Comparison of ENCODE assay signal across 8 mouse cellular contexts in genomic region chr10:39536258-39536657, GRCm38 (mm10).
A peak's percentile ranks its signal among the peaks of the same experiment; 100 is the strongest.
DNase-seq lines count a peak whose midpoint lies in the region; ATAC-seq and TF ChIP-seq lines count a peak whose summit lies in the region.

No protein-coding gene starts in this region.

- no peak overlapping the region for H3K4me2 ChIP-seq in heart, embryonic 12.5 days
- no peak overlapping the region for H3K4me2 ChIP-seq in hindbrain, embryonic 14.5 days (replicated peaks)
- H3K4me2 ChIP-seq in lung, postnatal 0 days (replicated peaks; ENCODE audit: low read depth, low read length), result no peak overlapping the region

- TF ChIP-seq CTCF in lung, postnatal 0 days (IDR thresholded peaks at IDR 0.05), result peak; percentile 48

- intact Hi-C loops in left cerebral cortex, postnatal 14 days (cut with DNase I), result no loop called here

- no peak for TF ChIP-seq EP300 in lung, postnatal 0 days (IDR thresholded peaks at IDR 0.05)

- H3K27me3 ChIP-seq in heart, embryonic 12.5 days (replicated peaks), result no peaks in the 10 kb centered on the region
- H3K27me3 ChIP-seq in embryonic facial prominence, embryonic 10.5 days (replicated peaks; ENCODE audit: low read depth, poor library complexity, severe bottlenecking), result no peaks in the 10 kb centered on the region
- no peaks in the 10 kb centered on the region for H3K27me3 ChIP-seq in hindbrain, embryonic 14.5 days (ENCODE audit: control insufficient read depth, insufficient read depth, low read length)
- no peaks in the 10 kb centered on the region for H3K27me3 ChIP-seq in lung, postnatal 0 days (replicated peaks; ENCODE audit: insufficient read depth, low read length)

- WGBS in heart, embryonic 12.5 days, result 88% methylated on average over 11 of the region's 11 CpGs
- 88% methylated on average over 11 of the region's 11 CpGs for WGBS in embryonic facial prominence, embryonic 10.5 days
- 32% methylated on average over 11 of the region's 11 CpGs for WGBS in hindbrain, embryonic 14.5 days
- WGBS in lung, postnatal 0 days, result 64% methylated on average over 11 of the region's 11 CpGs

- H3K4me1 ChIP-seq in heart, embryonic 12.5 days (replicated peaks), result peaks cover 46% of the 10 kb centered on the region
- peaks cover 85% of the 10 kb centered on the region for H3K4me1 ChIP-seq in embryonic facial prominence, embryonic 10.5 days
- peaks cover 62% of the 10 kb centered on the region for H3K4me1 ChIP-seq in hindbrain, embryonic 14.5 days (replicated peaks; ENCODE audit: control insufficient read depth, insufficient read depth, low read length)
- peaks cover 22% of the 10 kb centered on the region; the same call in 1 of the 2 replicates for H3K4me1 ChIP-seq in lung, postnatal 0 days (ENCODE audit: insufficient read depth, low read depth, low read length)

- no peak overlapping the region for H3K27ac ChIP-seq in heart, embryonic 12.5 days (ENCODE audit: poor library complexity, severe bottlenecking)
- H3K27ac ChIP-seq in embryonic facial prominence, embryonic 10.5 days (replicated peaks), result peak overlapping the region; percentile 80
- H3K27ac ChIP-seq in hindbrain, embryonic 14.5 days, result peak overlapping the region; percentile 84
- H3K27ac ChIP-seq in lung, postnatal 0 days (ENCODE audit: low read length), result 0 out of 2 replicates have a peak overlapping the region, but pooled peaks have one; percentile 32

- H3K9me3 ChIP-seq in heart, embryonic 12.5 days (replicated peaks), result no peaks in the 10 kb centered on the region
- H3K9me3 ChIP-seq in embryonic facial prominence, embryonic 10.5 days, result no peaks in the 10 kb centered on the region
- no peaks in the 10 kb centered on the region for H3K9me3 ChIP-seq in hindbrain, embryonic 14.5 days (ENCODE audit: control insufficient read depth, low read length)
- H3K9me3 ChIP-seq in lung, postnatal 0 days (ENCODE audit: low read length), result no peaks in the 10 kb centered on the region

- peak; percentile 98 for DNase-seq in heart, adult 11 months
- no peak for DNase-seq in embryonic facial prominence, embryonic 10.5 days (ENCODE audit: low spot score)
- DNase-seq in hindbrain, embryonic 14.5 days (ENCODE audit: low spot score), result no peak
- DNase-seq in lung, postnatal 0 days (ENCODE audit: low spot score), result peak; percentile 55
- DNase-seq in natural killer cell, adult 2 months (ENCODE audit: low spot score in 2 of 2), result no peak
- DNase-seq in ovary, postnatal 10 days (ENCODE audit: low spot score), result no peak
- no peak for DNase-seq in left cerebral cortex, postnatal 14 days (ENCODE audit: low spot score in 2 of 2)

- no peak for ATAC-seq in heart, embryonic 12.5 days (ENCODE audit: insufficient number of reproducible peaks, low FRiP score)
- peak; percentile 28; the same call in 1 of the 2 replicates for ATAC-seq in hindbrain, embryonic 14.5 days (ENCODE audit: low FRiP score)
- peak; percentile 34; the same call in 1 of the 2 replicates for ATAC-seq in lung, postnatal 0 days

- H3K9ac ChIP-seq in heart, embryonic 12.5 days, result no peak overlapping the region
- 0 out of 2 replicates have a peak overlapping the region, but pooled peaks have one; percentile 12 for H3K9ac ChIP-seq in hindbrain, embryonic 14.5 days
- no peak overlapping the region for H3K9ac ChIP-seq in lung, postnatal 0 days (replicated peaks; ENCODE audit: low read depth)

- no peak overlapping the region for H3K4me3 ChIP-seq in heart, embryonic 12.5 days
- no peak overlapping the region for H3K4me3 ChIP-seq in embryonic facial prominence, embryonic 10.5 days
- H3K4me3 ChIP-seq in hindbrain, embryonic 14.5 days (replicated peaks; ENCODE audit: low read length), result no peak overlapping the region
- no peak overlapping the region for H3K4me3 ChIP-seq in lung, postnatal 0 days (ENCODE audit: low read depth, low read length)

- H3K36me3 ChIP-seq in heart, embryonic 12.5 days, result peaks cover 19% of the 10 kb centered on the region; the same call in 1 of the 2 replicates
- peaks cover 42% of the 10 kb centered on the region for H3K36me3 ChIP-seq in embryonic facial prominence, embryonic 10.5 days (replicated peaks)
- peaks cover 26% of the 10 kb centered on the region for H3K36me3 ChIP-seq in hindbrain, embryonic 14.5 days (replicated peaks; ENCODE audit: control insufficient read depth, insufficient read depth)
- H3K36me3 ChIP-seq in lung, postnatal 0 days (ENCODE audit: insufficient read depth, low read length), result no peaks in the 10 kb centered on the region

Comparison
In these comparisons a context has a peak if more than half of its experiments do, and no peak if none do; other contexts are left out.
1. DNase-seq: peak in heart, adult 11 months (single experiment) and lung, postnatal 0 days (single experiment); none in embryonic facial prominence, embryonic 10.5 days (single experiment), hindbrain, embryonic 14.5 days (single experiment), natural killer cell, adult 2 months (0 of 2), ovary, postnatal 10 days (single experiment) and left cerebral cortex, postnatal 14 days (0 of 2).